Mouse (Mus musculus): ENCODE results near the gene Atg10. TPM values are rescaled to one million over a fixed set of nuclear protein-coding genes. Genes with fewer than 3 reads are reported as not detected.

Gene Atg10
- polyA plus RNA-seq, 1 experiment from 2014 or later: 15.9 TPM

DNA sequence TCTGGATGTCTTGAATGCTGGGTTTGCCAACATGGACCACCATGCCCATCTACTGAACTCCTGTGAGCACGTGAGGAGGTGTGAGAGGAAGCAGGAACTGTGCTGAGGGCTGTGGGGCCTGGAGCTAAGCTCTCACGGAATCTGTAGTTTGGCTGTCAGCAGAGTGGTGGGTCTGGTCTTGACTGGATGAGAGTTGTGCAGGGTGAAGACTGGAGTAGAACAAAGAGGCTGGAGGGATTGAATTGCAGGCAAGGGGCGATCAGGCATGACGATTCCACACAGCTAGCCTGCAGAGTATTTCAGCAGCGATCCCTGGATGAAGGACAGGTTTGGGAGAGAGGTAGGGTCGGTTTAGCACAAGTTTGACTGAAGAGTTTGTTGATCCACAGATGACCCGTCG is 10.8 kb downstream of the Atg10 start:
- Histone ChIP-seq H3K4me1 (no peaks in the 10 kb centered on the region), H3K4me3 (replicated peaks) (no peak overlapping the region), H3K36me3 (no peaks in the 10 kb centered on the region), H3K9ac (replicated peaks) (no peak overlapping the region), H3K9me3 (replicated peaks) (no peaks in the 10 kb centered on the region), H3K4me2 (no peak overlapping the region), H3K27me3 (replicated peaks) (no peaks in the 10 kb centered on the region), H3K27ac (replicated peaks) (no peak overlapping the region)
- 85% methylated on average over 8 of the region's 8 CpGs for WGBS
- no peak for ATAC-seq (ENCODE audit: low FRiP score)

DNA sequence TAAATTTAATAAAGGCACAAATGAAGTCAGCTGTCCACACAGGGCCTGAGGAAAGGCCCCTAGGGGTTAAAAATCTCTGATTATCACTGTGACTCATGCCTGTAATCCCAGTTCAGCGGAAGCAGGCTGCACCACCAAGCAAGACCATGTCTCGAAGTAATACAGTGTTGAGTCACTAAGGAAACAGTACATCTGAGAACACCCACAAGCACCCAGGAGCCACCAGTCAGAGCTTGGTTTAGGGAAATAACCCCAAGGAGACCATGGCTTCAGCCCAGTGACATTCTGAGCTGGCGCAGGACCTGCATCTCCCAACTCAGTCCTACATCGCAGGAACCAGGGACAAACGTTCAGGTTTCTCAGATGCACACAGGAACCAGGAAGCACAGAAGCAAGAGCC is 17.5 kb downstream of the Atg10 start:
- WGBS: 85% methylated on average over 5 of the region's 5 CpGs
- H3K27ac ChIP-seq (replicated peaks): no peak overlapping the region
- no peak for ATAC-seq (ENCODE audit: low FRiP score)
- no peak overlapping the region for H3K4me2 ChIP-seq
- H3K9ac ChIP-seq (replicated peaks): no peak overlapping the region
- no peaks in the 10 kb centered on the region for H3K27me3 ChIP-seq (replicated peaks)
- H3K4me1 ChIP-seq: no peaks in the 10 kb centered on the region
- no peak overlapping the region for H3K4me3 ChIP-seq (replicated peaks)
- H3K9me3 ChIP-seq (replicated peaks): no peaks in the 10 kb centered on the region
- no peaks in the 10 kb centered on the region for H3K36me3 ChIP-seq

DNA sequence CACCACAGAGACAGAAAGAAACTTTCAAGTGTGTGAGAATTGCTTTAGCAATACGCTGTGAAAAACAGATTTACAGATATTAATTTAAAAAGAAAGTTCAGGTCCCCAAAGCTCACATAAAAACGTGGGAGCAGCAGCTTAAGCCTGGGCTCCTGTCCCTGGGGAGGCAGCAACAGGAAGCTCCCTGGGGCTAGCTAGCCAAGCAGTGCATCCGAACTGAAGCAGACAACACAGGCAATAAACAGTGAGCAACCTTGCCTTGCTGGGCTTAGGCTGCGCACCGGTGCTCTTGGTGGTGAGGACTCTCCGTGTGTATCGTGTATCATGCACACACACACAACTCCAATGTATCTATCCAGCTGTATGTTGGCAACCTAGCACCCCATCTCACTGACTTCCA is 21.2 kb downstream of the Atg10 start:
- no peak overlapping the region for H3K9ac ChIP-seq (replicated peaks)
- H3K27ac ChIP-seq (replicated peaks): no peak overlapping the region
- no peaks in the 10 kb centered on the region for H3K4me1 ChIP-seq
- no peaks in the 10 kb centered on the region for H3K9me3 ChIP-seq (replicated peaks)
- no peaks in the 10 kb centered on the region for H3K27me3 ChIP-seq (replicated peaks)
- no peaks in the 10 kb centered on the region for H3K36me3 ChIP-seq
- no peak for ATAC-seq (ENCODE audit: low FRiP score)
- H3K4me3 ChIP-seq (replicated peaks): no peak overlapping the region
- 56% methylated on average over 7 of the region's 7 CpGs for WGBS
- no peak overlapping the region for H3K4me2 ChIP-seq

DNA sequence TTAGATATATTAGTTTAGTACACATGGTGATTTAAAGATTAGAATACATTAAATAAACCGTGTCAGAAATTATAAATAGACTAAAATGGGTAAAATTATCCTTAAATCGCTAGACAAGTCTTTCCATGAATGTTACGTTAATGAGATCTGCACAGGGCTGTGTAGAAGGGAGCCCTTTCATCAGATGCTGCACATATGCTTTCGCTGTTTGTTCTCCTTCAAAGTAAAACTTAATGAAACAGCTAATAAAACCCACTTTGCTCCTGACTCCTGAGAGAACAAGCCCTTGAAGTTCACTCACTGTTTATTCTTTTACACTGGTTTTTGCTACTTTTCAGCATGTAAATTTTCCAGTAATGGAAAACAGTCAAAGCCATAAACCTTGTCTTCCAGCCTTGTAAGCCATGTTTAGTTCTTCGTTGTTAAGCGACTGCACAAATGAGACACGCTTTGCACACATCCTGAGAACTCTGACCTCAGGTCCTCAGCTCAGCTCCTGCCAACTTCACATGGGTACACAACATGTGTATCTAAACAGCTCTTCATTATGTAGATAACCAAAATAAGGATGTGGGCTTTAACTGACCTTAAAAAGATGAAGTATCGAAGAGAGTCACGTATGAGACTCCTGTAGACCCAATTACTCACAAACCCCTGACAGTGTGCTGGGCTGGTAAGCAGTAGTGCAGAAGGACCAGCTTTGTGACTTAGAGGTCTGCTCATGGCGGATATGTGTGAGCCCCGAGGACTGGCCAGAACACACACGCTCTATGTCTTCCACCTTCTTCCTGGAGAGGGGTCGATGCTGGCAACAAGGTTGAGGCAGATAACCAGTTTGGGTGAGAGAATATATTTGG is 36.2 kb downstream of the Atg10 start:
- Histone ChIP-seq H3K27ac (replicated peaks) (no peak overlapping the region), H3K9me3 (replicated peaks) (no peaks in the 10 kb centered on the region), H3K4me1 (no peaks in the 10 kb centered on the region), H3K9ac (replicated peaks) (no peak overlapping the region), H3K36me3 (no peaks in the 10 kb centered on the region), H3K4me2 (no peak overlapping the region), H3K27me3 (replicated peaks) (no peaks in the 10 kb centered on the region), H3K4me3 (replicated peaks) (no peak overlapping the region)
- WGBS: 87% methylated on average over 13 of the region's 13 CpGs
- ATAC-seq (ENCODE audit: low FRiP score): no peak

DNA sequence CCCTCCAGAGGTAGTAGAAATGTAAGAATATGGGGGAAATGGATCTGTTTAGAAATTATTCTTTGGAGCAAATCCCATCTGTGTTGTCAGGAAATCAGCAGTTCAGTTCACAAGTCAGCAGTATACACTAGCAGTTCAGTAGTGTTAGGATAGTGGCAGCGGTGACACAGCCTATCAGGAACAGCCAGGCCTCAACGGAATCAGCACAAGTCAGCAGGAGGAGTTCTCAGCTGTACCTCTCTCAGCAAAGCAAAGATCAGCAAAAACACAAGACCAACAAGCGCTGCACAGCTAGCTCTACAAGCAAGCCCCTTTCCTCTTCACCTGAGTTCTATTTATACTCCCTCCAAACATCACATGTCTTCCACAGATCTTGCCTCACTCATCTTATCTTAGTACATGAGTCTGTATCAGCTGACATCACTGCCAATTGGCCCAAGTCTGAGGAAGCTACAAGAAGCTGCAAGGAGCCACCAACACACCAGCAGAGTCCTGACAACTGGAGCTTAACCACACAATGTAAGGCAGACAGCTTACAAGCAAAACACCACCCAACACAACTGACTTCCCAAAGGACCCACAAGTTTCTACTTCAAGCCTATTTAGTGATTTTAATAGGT is 38.4 kb downstream of the Atg10 start:
- no peak overlapping the region for H3K27ac ChIP-seq (replicated peaks)
- no peaks in the 10 kb centered on the region for H3K9me3 ChIP-seq (replicated peaks)
- no peak overlapping the region for H3K9ac ChIP-seq (replicated peaks)
- H3K36me3 ChIP-seq: no peaks in the 10 kb centered on the region
- H3K4me2 ChIP-seq: no peak overlapping the region
- no peak for ATAC-seq (ENCODE audit: low FRiP score)
- H3K27me3 ChIP-seq (replicated peaks): no peaks in the 10 kb centered on the region
- no peaks in the 10 kb centered on the region for H3K4me1 ChIP-seq
- WGBS: 91% methylated on average over 3 of the region's 3 CpGs
- no peak overlapping the region for H3K4me3 ChIP-seq (replicated peaks)

DNA sequence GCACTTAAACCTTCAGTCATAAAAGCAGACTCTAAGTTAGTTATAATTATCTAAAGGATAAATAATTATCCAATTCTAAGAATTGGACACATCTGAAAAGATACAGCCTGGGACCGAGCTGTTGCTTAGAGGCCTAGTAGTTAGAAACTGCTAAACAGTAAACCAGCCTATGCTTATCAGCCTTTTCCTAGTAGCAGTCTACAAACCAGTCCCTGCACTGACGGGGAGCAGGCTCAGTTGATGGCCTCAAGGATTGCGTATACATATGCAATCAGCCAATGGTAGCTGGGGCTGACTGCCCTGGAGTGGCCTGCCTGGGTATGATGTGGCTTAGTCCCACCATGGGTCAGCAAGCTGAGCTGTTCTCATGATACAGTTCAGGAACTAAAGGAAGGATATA is 39.5 kb downstream of the Atg10 start:
- 80% methylated on average over 3 of the region's 3 CpGs for WGBS
- no peak overlapping the region for H3K9ac ChIP-seq (replicated peaks)
- H3K4me3 ChIP-seq (replicated peaks): no peak overlapping the region
- no peaks in the 10 kb centered on the region for H3K36me3 ChIP-seq
- H3K27ac ChIP-seq (replicated peaks): no peak overlapping the region
- no peak for ATAC-seq (ENCODE audit: low FRiP score)
- H3K4me2 ChIP-seq: no peak overlapping the region
- H3K9me3 ChIP-seq (replicated peaks): no peaks in the 10 kb centered on the region
- H3K27me3 ChIP-seq (replicated peaks): no peaks in the 10 kb centered on the region
- H3K4me1 ChIP-seq: peaks cover 6% of the 10 kb centered on the region

DNA sequence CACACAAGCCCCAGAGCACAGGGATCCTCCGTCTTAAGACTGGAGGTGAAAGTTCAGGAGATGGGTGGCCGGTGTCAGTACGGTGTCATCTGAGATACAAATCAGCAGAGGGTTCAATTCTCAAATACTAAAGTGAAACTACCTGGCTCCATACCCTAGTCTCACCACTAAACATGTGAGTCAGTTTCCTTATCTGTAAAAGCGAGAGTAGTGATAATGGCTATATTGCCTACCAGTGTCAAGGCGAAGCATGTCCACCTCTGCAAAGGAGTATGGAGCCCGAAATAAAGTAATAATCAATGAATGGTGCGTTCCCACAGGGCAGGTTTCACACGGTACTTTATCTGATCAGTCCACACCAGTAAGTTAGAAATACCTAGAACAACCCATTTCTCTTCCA is 43.4 kb downstream of the Atg10 start:
- no peak overlapping the region for H3K9ac ChIP-seq (replicated peaks)
- 95% methylated on average over 8 of the region's 8 CpGs for WGBS
- no peak overlapping the region for H3K27ac ChIP-seq (replicated peaks)
- H3K4me2 ChIP-seq: no peak overlapping the region
- H3K36me3 ChIP-seq: no peaks in the 10 kb centered on the region
- peaks cover 17% of the 10 kb centered on the region for H3K4me1 ChIP-seq
- ATAC-seq (ENCODE audit: low FRiP score): no peak
- no peaks in the 10 kb centered on the region for H3K9me3 ChIP-seq (replicated peaks)
- H3K4me3 ChIP-seq (replicated peaks): no peak overlapping the region
- no peaks in the 10 kb centered on the region for H3K27me3 ChIP-seq (replicated peaks)

DNA sequence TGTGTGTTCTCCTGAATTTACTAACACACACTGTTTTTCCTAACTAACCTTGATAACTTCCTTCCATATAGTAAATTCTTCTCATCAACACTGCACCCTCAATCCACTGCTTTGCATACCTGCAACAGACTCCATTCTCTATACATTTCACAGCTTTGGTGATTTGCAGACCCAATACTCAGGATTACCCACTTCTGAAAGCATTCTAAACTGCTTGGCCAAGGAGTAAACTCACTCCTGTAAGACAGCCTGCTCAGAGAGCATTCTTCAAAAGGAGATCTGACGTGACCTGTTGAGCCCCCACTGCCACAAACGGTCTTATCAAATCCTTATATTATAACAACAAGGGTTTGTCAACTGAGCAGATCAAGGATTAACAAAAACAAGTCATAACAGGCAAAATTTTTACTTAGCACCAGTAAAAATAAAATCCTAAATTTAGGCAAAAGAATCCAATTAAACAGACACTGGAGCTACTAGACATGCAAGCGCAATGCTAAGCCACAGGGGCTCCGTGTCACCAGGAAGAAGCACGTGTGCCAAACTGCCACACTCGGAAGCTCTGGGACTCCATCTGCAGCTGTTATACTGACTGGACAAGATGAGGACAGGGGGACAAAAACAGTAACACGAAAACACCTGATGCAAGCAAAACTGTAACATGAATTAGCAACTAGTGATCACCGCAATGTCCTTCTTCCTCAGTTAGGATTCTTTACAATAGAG is 44.4 kb downstream of the Atg10 start:
- no peak for ATAC-seq (ENCODE audit: low FRiP score)

DNA sequence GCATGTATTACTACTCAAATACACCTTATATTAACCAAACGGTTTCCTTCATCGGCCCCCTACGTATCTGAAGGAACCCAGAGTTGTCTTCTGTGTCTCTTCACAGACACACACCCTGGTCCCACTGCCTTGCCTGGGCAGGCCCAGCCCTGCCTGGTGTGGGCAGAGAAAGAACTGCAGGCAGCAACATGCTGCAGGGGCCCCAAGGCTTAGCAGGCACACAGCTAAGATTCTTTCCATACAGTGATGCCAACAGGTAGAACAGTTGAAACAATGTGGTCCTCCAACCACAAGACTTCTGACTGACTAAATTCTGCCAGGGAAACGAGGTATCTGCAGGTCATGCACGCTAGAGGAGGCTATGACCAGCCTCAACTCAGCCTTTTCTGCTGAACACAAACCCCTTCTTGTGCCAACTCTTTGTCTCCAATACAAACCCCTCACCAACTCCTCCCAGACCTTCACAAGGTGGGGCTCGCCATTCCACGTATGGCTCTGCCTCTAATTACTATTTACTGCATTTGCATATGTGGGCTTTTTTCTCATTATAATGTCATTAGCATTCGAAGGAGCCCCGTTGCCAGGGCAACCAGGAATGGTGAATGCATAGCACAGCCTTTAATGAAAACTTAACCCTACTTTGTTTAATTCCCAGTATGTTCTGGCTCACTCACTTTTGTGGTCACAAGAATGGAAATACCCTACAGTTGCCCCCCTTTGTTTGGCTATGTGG is 45.2 kb downstream of the Atg10 start:
- Histone ChIP-seq H3K27me3 (replicated peaks) (no peaks in the 10 kb centered on the region), H3K9ac (replicated peaks) (no peak overlapping the region), H3K4me3 (replicated peaks) (no peak overlapping the region), H3K36me3 (no peaks in the 10 kb centered on the region), H3K27ac (replicated peaks) (peak overlapping the region; percentile 51), H3K9me3 (replicated peaks) (no peaks in the 10 kb centered on the region), H3K4me1 (peaks cover 17% of the 10 kb centered on the region), H3K4me2 (no peak overlapping the region)
- ATAC-seq (ENCODE audit: low FRiP score): peak; percentile 78
- WGBS: 40% methylated on average over 9 of the region's 9 CpGs

More for the DNA sequence above, 44.4 kb downstream of the Atg10 start:
- Histone ChIP-seq H3K27me3 (replicated peaks) (no peaks in the 10 kb centered on the region), H3K4me3 (replicated peaks) (no peak overlapping the region), H3K36me3 (no peaks in the 10 kb centered on the region), H3K4me1 (peaks cover 17% of the 10 kb centered on the region), H3K9ac (replicated peaks) (no peak overlapping the region), H3K27ac (replicated peaks) (peak overlapping the region; percentile 43; the same call in 1 of the 2 replicates), H3K9me3 (replicated peaks) (no peaks in the 10 kb centered on the region), H3K4me2 (no peak overlapping the region)
- WGBS: 49% methylated on average over 8 of the region's 8 CpGs

DNA sequence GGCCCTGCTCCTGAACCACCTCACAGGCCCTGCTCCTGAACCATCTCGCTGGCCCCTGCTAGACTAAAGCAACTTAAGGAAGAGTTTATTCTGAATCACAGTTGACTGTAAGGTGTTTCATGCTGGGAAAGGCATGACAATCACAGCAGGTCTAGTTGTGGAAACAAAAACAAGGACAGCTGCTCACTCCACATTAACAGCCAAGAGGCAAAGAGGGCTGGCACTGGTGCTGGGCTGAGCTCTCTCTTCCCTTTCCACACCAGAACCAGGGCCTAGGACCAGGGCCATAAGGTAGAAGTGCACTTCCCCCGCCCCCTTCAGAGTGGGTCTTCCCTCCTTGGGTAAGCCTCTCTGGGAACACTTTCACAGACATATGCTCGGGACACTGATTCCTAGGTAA is 48.4 kb downstream of the Atg10 start:
- Histone ChIP-seq H3K36me3 (no peaks in the 10 kb centered on the region), H3K4me3 (replicated peaks) (no peak overlapping the region), H3K4me2 (no peak overlapping the region), H3K27me3 (replicated peaks) (no peaks in the 10 kb centered on the region), H3K27ac (replicated peaks) (no peak overlapping the region), H3K4me1 (peaks cover 22% of the 10 kb centered on the region), H3K9me3 (replicated peaks) (no peaks in the 10 kb centered on the region), H3K9ac (replicated peaks) (no peak overlapping the region)
- no peak for ATAC-seq (ENCODE audit: low FRiP score)
- 70% methylated on average over 3 of the region's 3 CpGs for WGBS

DNA sequence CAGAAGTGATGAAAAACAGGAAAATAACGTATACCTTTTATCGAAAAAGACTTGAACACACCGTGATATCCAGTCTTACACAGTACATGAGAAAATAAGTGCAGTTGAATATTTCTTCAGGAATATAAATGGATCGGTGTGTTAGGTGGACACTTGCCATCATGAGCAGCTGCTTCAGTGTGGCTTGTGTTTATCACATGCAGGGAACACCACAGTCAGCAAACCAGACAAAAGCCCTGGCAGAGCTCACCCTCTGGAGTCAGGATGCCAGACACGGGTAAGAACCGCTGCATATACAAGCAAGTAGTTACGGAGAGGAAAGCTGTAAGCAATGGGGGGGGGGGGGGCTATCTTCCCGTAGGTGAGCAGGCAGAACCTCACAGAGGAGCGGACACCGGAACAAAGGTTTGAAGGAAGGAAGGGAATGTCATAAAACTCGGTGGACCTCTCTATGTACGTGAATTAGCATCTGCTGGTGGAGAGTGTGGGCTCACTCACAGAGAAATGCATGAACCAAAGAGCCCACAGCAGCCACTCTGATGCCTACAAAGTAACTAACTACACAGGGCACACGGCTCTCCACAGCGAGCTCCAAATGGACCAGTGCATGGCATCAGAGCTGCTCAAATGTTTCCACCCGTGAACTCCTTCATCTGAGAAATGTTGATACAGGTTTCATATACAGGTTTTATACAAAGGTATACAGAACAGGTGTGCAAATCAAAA is 51.8 kb downstream of the Atg10 start:
- Histone ChIP-seq H3K27ac (replicated peaks) (no peak overlapping the region), H3K27me3 (replicated peaks) (no peaks in the 10 kb centered on the region), H3K9me3 (replicated peaks) (no peaks in the 10 kb centered on the region), H3K4me3 (replicated peaks) (no peak overlapping the region), H3K4me1 (0 out of 2 replicates have a peak, but pooled peaks cover 11% of the 10 kb centered on the region), H3K4me2 (no peak overlapping the region), H3K9ac (replicated peaks) (no peak overlapping the region), H3K36me3 (no peaks in the 10 kb centered on the region)
- ATAC-seq (ENCODE audit: low FRiP score): peak; percentile 65; the same call in 1 of the 2 replicates
- 63% methylated on average over 15 of the region's 15 CpGs for WGBS

All from neural tube, embryonic 15.5 days (tissue).